Mouse (Mus musculus) heart, postnatal 0 days (tissue): Measurements from ENCODE around the gene Adora1.

ENCODE experiments used
- CTCF ChIP-seq: IDR thresholded peaks from 2 replicates; pipeline ENCODE4 v1.5.1; 2016; ENCODE audit warnings: antibody characterized with exemption, control low read depth, low read depth
- EP300 ChIP-seq: IDR thresholded peaks from 2 replicates; pipeline ENCODE4 v1.6.1; 2016; ENCODE audit warnings: antibody characterized with exemption, low read depth

GRCm38 (mm10) chr1:134225375-134225774, 9.9 kb downstream of the Adora1 start:
- TF ChIP-seq CTCF (no peak), EP300 (no peak)
